Mouse (Mus musculus): ENCODE measurements around the gene Atp4a.

DNA sequence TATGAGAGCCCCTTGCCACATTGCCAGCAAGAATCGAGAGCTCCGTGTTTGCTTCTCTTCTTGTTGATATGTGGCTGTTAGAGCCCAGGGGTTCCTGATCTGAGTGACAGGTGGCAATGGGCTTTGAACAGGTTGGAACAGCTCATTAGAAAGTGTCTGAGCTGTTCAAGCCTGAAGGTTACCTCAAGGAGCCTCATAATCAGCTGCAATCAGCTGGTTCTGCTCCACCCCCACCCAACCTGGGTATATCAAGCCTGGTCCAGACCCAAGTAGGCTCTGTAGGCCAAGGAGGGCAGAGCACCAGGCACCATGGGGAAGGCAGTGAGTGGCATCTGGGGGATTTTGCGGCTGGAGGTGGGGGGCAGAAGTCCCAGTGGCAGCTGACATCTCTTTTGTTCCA is at the start of gene Atp4a:
- TF ChIP-seq CHD2 (IDR thresholded peaks at IDR 0.05; ENCODE audit: low read depth, low read length) (no peak), ZC3H11A (IDR thresholded peaks at IDR 0.05; ENCODE audit: borderline replicate concordance, low read depth, low read length) (no peak)

Measured in ES-E14 (cell line).